Mouse (Mus musculus): ENCODE measurements at regions not wholly inside any gene's neighbourhood (a gene's known extent, or its start where the extent isn't known, plus 50 kb on each side); places are given as distances from the start of the nearest gene placed in this dataset.
A peak's percentile ranks its signal among the peaks of the same experiment; 100 is the strongest.

GRCm38 (mm10) chr10:96955776-96956448 is 339.1 kb downstream of the Btg1 start:
- DNase-seq (ENCODE audit: low spot score): no peak

GRCm38 (mm10) chr10:96956449-96956834 is 339.6 kb downstream of the Btg1 start:
- DNase-seq (ENCODE audit: low spot score): no peak

- DNase-seq (ENCODE audit: low spot score): no peak
Measured at GRCm38 (mm10) chr10:96957019-96957418, 340.2 kb downstream of the Btg1 start.

GRCm38 (mm10) chr10:96969825-96970224 is 353.0 kb downstream of the Btg1 start:
- no peak for DNase-seq (ENCODE audit: low spot score)

- no peak for DNase-seq (ENCODE audit: low spot score)
Measured at GRCm38 (mm10) chr10:96970737-96971136, 353.9 kb downstream of the Btg1 start.

- no peak for DNase-seq (ENCODE audit: low spot score)
Measured at GRCm38 (mm10) chr10:96971810-96972209, 355.0 kb downstream of the Btg1 start.

GRCm38 (mm10) chr10:96974326-96974977 is 357.6 kb downstream of the Btg1 start:
- no peak for DNase-seq (ENCODE audit: low spot score)

GRCm38 (mm10) chr10:96976691-96977090 is 359.9 kb downstream of the Btg1 start:
- DNase-seq (ENCODE audit: low spot score): no peak

GRCm38 (mm10) chr10:96980494-96980831 is 363.7 kb downstream of the Btg1 start:
- no peak for DNase-seq (ENCODE audit: low spot score)

- no peak for DNase-seq (ENCODE audit: low spot score)
Measured at GRCm38 (mm10) chr10:96980832-96981515, 364.2 kb downstream of the Btg1 start.

- no peak for DNase-seq (ENCODE audit: low spot score)
Measured at GRCm38 (mm10) chr10:96981516-96981869, 364.7 kb downstream of the Btg1 start.

GRCm38 (mm10) chr10:97000871-97001270 is 384.1 kb downstream of the Btg1 start:
- DNase-seq (ENCODE audit: low spot score): no peak

GRCm38 (mm10) chr10:97008873-97009272 is 392.1 kb downstream of the Btg1 start:
- DNase-seq (ENCODE audit: low spot score): no peak

GRCm38 (mm10) chr10:97009859-97010258 is 393.1 kb downstream of the Btg1 start:
- no peak for DNase-seq (ENCODE audit: low spot score)

GRCm38 (mm10) chr10:97018641-97019040 is 401.8 kb downstream of the Btg1 start:
- no peak for DNase-seq (ENCODE audit: low spot score)

GRCm38 (mm10) chr10:97028776-97029175 is 412.0 kb downstream of the Btg1 start:
- no peak for DNase-seq (ENCODE audit: low spot score)

- no peak for DNase-seq (ENCODE audit: low spot score)
Measured at GRCm38 (mm10) chr10:97030996-97031395, 414.2 kb downstream of the Btg1 start.

GRCm38 (mm10) chr10:97035371-97035786 is 418.6 kb downstream of the Btg1 start:
- DNase-seq (ENCODE audit: low spot score): peak; percentile 6

GRCm38 (mm10) chr10:97038025-97038424 is 421.2 kb downstream of the Btg1 start:
- DNase-seq (ENCODE audit: low spot score): no peak

GRCm38 (mm10) chr10:97047566-97047965 is 430.8 kb downstream of the Btg1 start:
- DNase-seq (ENCODE audit: low spot score): no peak

- no peak for DNase-seq (ENCODE audit: low spot score)
Measured at GRCm38 (mm10) chr10:97047996-97048395, 431.2 kb downstream of the Btg1 start.

- DNase-seq (ENCODE audit: low spot score): no peak
Measured at GRCm38 (mm10) chr10:97054472-97054871, 424.9 kb upstream of the Dcn start.

- no peak for DNase-seq (ENCODE audit: low spot score)
Measured at GRCm38 (mm10) chr10:97061961-97062360, 417.4 kb upstream of the Dcn start.
